Mouse (Mus musculus) CD4-positive, CD25-positive, alpha-beta regulatory T cell, adult 2 months (primary cell): ENCODE measurements around the gene Ap5b1.

Experiments
- DNase-seq: peaks from one replicate; pipeline ENCODE4 v3.0.0-alpha.2; 2012; ENCODE audit warnings: low read depth, low spot score

The Ap5b1 gene

DNA sequence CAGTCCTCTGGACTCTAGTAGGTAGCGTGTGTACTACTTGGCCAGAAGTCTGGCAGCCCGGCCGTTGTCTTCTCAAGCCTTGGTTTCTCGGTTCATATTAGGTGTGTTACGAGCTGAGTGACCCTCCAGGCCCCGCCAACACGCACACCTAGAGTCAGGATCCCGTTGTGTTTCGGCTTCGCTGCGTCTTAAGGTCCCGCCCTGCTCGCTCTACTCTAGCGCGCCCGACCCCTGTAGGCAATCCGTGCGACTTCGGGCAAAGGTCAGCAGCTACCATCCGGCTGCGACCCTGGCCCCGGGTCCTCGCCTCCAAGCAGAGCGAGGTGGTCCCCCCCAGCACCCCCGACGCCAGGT, 668 bp upstream of the Ap5b1 start:
- no peak for DNase-seq

DNA sequence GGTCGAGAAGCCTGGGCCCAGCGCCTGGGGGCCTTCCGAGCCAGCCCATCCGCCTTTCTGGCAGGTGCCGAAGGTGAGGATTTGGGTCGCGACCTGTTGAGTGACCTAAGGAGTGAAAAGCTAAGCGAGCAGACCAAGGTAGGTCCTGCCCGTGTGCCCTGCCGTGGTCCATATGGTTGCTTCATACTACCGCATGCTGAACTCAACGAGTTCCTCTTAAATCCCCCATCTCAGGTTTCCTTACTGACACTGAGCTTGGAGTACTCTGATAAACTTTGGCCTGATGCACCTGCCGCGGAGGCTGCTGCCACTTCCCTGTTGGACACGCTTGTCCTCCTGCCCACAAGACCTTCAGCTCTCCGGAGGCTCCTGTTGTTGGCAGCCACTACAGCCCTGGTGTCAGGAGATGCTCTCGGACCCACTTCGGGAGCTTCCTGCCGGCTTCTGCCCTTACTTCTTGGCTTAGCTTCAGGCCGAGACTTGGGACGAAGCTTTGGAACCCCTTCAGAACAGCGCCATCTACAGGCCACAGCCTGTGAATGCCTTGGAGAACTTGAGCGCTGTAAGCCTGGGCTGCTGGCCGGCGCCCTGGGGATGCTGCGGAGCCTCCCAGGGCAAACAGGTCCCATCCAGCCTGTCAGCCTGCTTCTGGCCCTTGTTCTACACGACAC, 780 bp downstream of the Ap5b1 start:
- DNase-seq, result peak; percentile 91

DNA sequence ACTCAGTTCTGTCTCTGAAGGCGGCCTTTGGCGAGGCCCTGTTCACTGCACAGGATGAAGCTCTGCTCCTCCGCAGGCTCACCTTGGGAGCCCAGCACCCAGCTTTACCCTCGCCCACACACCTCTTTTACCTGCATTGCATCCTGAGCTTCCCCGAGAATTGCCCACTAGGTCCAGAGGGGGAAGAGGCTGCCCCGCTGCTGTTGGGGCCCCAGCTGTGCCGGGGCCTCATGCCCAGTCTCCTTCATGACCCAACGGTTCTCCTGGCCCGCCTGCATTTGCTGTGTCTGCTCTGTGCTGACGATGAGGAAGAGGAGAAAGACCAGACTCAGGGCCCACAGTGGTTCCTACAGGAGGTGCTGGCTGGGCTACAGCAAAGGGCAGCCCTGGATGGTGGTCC, 1.7 kb downstream of the Ap5b1 start:
- DNase-seq, result no peak

DNA sequence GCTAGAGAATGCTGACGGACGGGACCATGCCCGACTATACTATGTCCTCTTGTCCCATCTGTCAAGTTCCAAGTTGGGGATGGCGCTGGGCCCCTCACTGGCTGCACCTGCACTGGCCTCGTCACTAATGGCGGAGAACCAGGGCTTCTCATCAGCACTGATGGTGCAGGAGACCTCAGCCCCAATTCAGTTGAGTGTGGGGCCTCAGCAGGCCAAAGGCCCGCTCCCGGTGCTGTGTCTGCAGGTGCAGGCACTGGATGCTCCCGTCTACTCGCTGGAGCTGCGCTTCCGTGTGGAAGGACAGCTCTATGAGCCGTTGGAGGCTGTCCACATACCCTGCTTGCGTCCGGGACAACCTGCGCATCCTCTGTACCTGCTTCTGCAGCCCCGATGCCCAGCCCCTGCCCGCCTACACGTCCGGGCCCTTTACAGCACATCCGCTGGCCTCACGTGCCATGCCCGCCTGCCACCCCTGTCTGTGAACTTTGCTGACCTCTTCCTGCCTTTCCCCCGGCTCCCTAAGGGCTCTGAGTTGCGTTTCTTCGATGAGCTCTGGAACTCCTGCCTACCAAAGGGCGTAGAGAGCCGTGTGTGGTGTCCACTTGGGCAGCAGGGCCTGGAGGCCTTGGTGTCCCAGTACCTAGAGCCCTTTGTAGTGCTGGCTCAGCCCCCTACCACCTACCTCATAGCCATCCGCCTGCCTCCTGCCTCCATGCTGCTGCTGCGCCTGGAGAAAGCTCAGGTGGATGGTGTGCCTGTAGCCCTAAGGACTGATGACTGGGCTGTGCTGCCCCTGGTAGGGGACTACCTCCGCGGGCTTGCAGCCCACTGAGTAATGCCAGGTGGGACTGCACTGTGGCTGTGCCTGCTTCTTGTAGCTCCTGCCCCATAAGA, 2.8 kb downstream of the Ap5b1 start:
- DNase-seq, result no peak

DNA sequence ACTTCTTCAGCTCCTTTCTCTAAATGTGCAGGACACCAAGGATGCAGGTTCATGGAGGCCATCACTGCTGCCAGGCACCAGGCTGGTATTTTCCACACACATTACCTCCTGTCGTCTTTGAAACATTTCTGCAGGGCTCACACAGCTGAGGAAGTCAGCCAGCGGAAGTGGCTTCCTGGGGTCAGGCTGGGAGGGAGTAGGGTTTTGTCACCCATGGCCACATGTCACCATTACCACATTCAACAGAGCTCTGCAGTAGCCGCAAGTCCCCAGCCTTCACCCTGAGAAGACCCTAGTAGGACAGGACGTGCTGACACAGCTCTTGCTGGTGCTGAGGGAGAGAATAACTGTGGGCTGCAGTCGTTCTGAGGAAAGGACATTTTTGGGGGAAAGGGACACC, 4.0 kb downstream of the Ap5b1 start:
- peak; percentile 58 for DNase-seq

DNA sequence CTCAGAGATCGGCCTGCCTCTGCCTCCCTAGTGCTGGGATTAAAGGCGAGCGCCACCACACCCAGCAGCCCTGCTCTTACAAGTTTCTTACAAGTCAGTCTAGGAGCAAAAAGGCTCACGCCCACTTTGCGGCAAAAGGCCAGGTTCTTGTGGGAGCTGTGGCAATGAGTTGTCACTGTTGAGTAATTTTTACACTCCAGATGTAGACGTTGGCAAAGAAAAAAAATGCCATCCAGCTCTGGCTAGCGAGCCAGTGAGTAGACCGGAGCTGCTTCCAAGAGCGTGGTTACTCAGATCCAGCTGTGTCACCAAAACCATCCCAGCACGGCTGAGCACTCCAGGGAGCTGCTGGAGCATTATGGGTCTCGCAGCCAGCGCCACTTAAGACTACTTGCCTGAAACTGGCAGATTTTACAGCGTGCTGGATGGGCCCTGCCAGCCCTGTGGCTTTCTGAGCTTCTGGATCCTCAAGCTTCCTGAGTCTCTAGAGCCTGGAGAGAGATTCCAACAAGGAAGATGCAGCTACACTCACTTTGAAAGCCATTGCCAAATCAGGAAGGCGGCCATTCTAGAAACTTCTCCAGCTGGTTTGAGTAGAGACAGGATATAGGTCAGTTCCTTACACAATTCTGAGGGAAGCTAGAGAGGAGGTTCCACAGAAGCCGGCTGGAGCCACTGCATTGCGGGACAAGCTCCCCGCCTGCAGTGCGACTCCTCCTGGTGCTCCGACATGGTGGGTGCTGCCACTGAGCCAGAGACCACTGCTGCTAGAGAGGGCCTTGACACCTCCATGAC, 4.7 kb downstream of the Ap5b1 start:
- peak; percentile 20 for DNase-seq

DNA sequence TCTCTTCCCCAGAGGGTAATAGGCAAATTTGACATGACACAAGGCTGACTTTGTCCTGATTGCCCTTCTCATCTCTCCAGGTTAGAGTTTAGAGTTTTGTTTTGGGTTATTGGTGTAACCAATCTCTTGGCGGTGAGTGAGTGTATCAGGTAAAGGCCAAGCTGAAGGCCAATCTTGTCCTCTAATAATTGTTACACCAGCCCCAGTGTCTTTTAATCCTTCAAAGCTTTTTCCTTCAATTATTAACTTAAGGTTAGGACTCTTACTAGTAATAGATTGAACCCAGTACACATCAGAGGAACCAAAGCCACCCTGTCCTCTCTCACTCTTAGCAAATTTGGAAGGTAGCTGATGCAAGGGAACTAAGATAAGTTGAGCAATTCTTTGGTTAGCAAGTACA, 7.5 kb downstream of the Ap5b1 start:
- DNase-seq, result no peak

DNA sequence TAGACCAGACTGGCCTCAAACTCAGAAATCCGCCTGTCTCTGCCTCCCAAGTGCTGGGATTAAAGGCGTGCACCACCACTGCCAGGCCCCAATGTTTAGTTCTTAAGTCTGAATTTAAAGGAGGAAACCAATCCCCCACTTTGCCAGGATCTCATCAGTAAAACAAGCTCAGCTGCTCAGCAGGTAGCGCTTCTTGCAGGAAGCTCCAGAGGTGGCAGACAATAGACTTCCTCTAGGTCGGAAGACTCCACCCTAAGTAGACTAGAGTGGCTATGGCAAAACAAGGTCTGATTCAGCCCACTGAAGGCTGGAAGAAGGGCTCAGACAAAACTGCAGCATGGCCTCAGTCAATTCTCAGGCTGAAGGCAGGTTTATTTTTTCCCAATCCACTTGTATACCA, 12.1 kb downstream of the Ap5b1 start:
- DNase-seq, result no peak

DNA sequence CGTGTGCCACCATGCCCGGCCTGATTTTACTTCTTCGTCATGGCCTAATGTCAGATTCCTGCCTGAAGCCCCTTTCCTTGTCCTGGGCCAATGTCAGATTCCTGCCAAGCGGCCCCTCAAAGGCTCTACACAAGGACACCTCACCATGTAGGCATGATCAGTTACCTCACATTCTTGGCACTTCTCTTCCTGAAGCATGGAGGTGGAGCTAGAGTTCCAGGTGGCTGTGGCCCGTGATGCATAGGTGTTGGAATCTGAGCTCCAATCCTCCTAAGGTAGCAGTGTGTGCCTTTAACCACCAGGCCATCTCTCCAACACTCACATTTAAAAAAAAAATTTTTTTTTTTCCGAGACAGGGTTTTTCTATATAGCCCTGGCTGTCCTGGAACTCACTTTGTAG, 13.0 kb downstream of the Ap5b1 start:
- no peak for DNase-seq

DNA sequence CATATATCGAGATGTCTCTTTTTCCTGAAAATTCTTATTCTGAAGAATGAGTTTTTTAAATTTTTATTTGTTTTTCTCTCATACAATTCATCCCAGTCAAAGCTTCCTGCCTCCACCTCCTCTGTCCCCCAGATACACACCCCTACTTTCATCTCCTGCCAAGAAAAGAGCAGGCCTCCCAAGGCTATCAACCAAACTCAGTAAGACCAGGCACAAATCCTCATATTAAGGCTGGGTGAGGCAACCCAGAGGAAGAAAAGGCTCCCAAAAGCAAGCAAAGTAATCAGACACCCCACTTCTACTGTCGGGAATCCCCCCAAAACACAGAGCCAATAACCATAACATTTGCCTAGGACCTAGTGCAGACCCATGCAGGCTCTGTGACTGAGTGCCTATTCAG, 14.2 kb downstream of the Ap5b1 start:
- no peak for DNase-seq

DNA sequence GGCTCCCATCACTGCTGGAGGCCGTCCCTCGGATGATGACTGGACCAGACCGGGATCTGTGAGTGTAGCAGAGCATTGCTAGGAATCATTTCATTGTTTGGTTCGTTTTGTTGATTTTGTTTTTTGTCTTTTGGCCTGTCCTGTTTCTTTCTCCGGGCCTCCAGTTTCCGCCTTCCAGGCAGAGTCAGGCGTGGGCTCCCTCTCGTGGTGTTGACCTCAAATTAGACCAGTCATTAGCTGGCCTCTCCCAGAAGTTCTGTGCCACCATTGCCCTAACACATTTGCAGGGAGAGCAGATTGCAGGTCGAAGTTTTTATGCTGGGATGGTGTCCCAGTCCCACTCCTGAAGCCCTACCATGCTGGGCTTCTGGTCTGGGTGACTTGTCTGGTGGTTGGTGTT, 21.3 kb downstream of the Ap5b1 start:
- DNase-seq, result no peak

DNA sequence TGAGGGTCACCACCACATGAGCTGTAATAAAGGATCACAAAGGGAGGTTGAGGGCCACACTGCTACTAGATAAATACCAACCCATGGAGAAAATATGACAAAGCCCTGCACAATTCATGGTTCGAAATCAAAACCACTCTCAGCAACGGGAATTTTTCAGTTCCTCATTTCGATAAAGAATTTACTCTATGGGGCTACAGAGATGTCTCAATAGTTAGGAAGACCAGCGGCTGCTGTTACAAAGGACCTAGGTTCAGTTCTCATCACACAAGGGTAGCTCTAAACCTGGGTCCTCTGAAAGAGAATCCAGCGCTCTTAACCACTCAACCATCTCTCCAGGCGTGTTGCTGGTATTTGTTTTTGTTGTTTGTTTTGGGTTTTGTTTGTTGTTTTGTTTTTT, 24.1 kb downstream of the Ap5b1 start:
- no peak for DNase-seq

DNA sequence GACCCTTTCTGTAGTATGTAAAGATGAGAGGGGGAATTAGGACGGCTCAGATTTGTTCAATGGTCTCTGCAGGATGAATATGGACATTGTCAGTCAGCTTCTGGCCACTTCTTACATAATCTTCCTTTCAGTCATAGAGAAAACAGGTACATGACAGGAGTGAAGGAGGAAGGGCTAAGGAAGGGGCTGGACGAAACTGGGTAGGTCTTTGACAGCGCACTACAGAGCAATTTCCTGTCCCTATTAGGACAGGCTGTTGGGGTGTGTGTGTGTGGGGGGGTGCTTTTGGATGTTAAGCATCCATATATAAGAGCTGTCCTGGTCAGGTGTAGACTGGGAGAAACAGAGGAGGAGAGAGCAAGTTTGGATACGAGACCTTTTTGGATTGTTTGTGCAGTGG, 31.4 kb downstream of the Ap5b1 start:
- no peak for DNase-seq

DNA sequence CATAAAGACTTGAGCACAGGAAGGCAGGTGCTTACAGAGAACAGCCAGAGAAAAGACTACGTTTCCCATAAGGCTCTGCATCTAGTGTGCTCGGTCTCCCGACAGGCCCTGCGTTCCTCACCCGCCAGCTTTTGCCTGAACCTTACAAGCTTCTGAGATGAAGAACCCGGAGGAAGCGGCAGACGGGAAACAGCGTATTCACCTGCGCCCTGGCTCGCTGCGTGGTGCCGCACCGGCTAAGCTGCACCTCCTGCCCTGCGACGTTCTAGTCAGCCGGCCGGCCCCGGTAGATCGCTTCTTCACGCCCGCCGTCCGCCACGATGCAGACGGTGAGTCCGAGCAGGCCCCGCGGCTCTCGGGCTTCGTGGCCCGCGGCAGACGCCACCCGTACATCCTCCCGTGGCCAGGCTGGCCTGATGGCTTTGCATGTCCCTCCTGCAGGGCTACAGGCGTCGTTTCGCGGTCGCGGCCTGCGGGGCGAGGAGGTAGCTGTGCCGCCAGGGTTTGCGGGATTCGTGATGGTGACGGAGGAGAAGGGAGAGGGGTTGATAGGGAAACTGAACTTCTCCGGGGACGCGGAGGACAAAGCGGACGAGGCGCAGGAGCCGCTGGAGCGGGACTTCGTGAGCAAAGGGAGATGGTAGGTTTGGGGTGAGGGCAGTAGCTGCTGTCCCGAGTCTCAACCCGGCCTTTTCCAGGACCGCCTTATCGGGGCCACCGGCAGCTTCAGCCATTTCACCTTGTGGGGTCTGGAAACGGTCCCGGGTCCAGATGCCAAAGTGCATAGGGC, 34.1 kb downstream of the Ap5b1 start, which contains the start of gene Rnaseh2c:
TSS of gene Rnaseh2c (plus strand) at position 122 of the 790 bp plus-strand sequence.
- DNase-seq, result peak; percentile 91

DNA sequence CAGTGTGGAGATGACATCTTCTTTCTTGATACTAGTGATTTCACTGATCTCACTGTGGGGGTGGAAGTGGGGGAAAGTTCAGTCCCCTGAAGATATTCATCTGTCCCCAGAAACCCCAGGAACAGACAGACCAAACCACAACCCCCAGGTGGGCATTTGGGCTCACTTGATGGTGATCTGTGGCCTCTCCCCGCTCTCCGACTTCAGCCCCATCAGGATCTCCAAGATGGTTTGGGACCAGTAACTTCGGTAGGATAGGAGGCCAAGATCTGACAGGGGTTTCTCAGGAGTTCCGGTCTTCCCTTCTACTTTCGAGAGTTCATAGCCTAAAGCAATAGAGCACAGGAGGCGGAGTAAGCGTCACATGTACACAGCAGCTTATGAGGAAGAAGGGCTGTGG, 35.8 kb downstream of the Ap5b1 start:
- no peak for DNase-seq

DNA sequence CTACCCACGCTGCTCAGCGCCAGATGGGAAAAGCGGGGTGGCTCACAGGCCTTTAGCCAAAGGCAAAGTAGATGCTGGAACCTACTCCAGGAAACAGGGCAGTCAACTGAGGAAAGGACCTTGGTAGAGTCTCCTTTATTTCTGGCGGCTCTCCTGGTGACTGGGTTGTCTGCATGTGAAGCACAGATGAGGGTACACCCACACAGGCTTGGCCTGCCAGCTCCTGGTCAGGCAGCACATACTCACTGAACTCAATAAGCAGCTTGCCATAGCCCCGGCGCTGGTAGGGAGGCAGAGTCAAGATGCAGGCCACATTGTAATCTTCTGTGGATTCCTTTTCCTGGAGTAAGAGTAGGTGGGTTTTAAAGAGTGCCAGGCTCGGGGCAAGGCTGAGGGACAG, 37.3 kb downstream of the Ap5b1 start:
- DNase-seq, result no peak

DNA sequence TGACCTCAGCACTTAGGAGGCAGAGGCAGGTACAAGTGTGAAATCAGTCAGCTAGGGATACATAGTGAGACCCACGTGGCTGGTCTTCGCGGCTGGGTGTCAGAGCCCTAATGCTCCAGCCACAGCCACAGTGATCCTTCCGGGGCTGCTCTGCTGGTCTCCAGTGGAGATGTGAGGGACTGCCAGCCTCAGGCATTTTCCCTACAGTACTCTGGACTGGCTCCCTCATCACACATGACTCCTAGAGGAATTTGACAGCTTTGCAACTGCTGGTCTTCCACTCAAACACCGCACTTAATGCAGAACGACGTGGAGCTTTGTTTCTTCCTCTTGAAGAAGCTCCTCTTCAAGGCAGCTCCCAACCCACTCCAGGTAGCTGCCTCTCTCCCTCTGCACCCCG, 38.4 kb downstream of the Ap5b1 start:
- no peak for DNase-seq

DNA sequence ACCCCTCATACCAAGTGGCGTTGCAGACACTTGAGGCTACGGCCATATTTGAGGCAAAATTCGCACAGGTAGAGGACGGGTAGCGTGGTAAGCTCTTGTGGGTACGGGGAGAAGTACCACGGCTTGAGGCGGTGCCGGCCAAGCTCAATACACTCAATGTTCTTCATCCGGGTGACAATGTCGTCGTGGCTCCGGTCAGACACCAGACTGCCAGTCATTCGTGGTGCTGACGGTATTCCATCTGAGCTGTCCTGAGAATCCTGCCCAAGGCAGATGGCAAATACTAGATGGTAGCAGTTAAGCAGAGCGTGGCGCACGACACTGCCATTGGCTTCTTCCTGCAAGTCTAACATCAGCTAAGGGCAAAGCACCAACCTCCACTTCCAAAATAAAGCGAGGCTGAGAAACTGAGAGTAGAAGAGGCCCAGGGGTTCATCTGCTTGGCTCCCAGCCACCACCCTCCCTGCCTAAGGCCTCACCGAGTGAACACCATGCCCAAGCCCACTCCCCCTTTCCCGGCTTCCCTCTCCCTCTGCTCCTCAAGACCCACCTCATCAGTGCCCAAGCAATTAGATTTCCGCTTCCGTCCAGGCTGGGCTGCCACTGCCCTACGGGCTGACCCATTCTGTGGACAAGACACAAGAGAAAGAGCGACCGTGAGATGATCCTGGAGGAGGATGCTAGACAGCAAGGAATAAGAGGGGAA, 40.0 kb downstream of the Ap5b1 start:
- DNase-seq, result no peak

DNA sequence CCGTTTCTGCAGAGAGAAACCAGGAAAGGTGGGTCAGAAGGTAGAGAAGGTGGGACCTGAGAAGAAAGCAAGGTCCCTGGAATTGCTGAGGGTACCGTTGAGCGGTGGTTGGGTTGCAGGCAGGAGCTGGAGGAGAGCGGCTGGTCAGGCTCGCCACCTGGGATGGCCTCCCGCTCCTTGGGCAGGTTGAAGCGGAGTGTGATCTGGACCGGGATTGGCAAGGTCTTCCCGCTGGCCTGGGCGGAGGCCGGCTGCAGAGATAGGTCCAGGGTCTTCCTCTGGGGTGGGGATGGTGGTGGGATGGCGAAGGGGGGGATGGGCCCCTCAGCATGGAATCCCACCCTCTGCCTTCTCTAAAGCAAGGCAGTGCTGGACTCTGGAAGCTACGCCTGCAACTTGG, 40.9 kb downstream of the Ap5b1 start:
- peak; percentile 18 for DNase-seq

DNA sequence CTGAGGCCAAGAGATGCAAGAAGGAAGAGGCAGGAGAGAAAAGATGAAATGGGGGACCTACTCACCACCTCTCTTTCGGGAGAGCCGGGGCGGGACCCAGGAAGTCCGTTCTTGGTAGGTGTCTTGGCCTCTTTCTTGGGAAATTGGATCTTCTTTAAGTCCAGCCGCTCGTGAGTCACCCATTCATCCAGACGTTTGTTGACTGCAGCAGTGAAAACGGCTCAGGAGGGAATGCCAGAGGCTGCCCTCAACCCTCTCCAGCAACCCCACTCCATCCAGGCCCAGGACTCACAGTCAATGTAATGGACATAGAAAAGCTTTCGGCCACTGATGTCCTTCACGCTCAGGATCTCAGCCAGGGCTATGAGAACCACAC, 41.3 kb downstream of the Ap5b1 start:
- no peak for DNase-seq
